Mouse (Mus musculus) thymus, postnatal 14 days (tissue): ENCODE results near the gene Upk1a.

ENCODE experiments used
- DNase-seq: peaks from one replicate; pipeline ENCODE4 v3.0.0; 2021

Upk1a gene

DNA sequence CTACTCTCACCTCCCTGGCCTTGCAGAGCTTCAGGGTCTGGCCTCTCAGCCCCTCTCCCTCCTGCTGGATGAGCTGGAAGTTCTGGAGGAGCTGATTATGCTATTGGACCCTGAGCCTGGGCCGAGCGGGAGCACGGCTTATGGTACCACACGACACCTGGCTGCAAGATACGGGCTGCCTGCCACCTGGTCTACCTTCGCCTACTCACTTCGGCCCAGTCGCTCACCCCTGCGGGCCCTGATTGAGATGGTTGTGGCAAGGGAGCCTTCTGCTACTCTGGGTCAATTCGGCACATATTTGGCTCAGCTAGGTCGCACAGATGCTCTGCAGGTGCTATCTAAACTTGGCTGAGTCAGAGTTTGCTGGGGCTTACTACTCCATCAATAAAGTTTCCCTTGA is 45.1 kb downstream of the Upk1a start:
- no peak for DNase-seq

GRCm38 (mm10) chr7:30566033-30566432 is 46.6 kb downstream of the Upk1a start:
- DNase-seq = no peak

DNA sequence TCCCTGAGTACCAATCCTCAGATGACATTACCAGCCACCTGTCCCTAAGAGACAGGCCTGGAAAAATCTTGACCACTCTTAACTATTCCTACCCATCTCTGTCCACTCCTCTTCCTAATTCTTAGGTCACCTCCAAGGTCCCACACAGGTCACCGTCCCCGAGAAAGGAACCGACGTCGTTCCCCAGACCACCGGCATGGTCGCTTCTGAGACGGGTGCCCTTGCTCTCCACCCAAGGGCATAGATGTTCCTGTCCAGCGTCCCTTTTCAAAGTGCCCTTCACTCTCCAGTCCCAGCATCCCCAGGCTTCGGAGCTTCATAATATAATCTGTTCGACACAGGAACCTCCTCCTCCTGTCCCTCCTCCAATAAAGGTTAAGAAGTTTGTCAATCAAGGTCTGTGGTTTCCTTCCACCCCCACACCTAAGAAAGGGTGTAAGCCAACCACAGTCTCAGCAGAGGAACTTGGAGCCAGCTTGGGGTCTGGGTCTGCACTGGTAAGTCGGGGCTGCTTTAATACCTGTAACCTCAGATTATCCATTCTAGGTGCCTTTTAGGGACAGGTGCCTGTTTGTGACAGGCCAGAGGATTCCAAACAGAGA is 47.6 kb downstream of the Upk1a start, which contains the start of gene Igflr1:
Igflr1 (plus strand) TSS at position 458 of the 602 bp plus-strand sequence.
- no peak for DNase-seq

- peak; percentile 69 for DNase-seq
These were observed 48.8 kb downstream of the Upk1a start for GRCm38 (mm10) chr7:30563906-30564280.

- DNase-seq = peak; percentile 96
These were observed 49.3 kb downstream of the Upk1a start, which contains the start of the genes U2af1l4, Gm49396 and Psenen for GRCm38 (mm10) chr7:30563117-30563905. Gene U2af1l4, plus strand, starts transcription at chr7:30563301. Gene Gm49396, plus strand, starts transcription at chr7:30563344. Gene Psenen, minus strand, starts transcription at chr7:30563627.

DNA sequence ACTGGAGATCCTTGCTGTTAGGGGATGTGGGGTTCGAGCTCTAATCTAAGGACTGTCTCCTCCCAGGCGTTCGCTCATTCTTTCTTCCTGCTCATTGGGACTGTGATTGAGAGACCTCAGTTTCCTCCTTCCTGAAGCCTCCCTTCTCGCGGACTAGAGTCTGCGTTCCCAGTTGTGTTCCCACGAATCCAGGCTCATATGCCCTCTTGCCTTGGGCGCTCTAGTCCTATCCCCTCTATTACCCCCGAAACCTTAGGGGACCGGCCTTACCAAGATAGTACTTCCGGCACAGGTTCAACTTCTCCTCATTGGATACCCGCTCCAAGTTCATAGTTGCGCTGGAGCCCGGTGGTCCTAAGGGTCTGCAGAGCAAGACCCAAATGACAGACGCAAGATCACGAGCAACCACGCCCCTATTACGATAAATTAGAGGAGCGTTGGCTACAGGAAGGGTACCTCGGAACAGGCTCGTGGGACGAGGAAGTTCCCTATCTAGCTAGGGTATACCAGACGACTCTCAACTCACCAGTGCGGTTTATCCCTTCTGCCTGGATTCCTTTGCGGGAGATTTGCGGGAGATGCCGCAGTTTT is 50.0 kb downstream of the Upk1a start:
- peak; percentile 50 for DNase-seq

GRCm38 (mm10) chr7:30560296-30560695 is 52.4 kb downstream of the Upk1a start:
- no peak for DNase-seq

DNA sequence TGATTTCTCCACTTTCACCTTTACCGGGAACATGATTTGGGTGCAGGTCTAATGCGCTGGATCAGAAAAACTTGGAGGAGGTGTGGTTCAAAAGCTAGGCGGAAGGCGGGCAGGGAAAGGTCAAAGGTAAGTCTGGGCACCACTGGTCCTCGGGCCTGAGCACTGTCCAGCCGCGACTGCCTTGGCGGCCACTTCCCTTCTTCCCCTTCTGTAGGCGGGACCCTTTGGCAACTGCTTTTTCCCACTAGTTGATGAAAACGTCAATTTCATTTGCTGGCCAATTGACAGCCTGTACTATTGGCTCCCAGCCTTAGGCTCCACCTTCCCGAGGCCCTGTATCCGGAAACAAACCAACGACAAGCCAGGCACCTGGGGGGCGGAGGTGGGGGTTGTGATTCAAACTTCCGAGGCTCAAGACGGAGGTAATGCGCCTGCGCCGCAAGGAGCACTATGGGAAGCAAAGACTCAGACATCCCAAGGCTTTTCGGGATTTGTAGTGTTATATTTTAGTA is 53.1 kb downstream of the Upk1a start, which contains the start of gene Lin37:
Lin37 (minus strand) TSS at position 396 of the 512 bp plus-strand sequence.
- peak; percentile 95 for DNase-seq

GRCm38 (mm10) chr7:30558656-30559442 is 53.8 kb downstream of the Upk1a start:
- no peak for DNase-seq

DNA sequence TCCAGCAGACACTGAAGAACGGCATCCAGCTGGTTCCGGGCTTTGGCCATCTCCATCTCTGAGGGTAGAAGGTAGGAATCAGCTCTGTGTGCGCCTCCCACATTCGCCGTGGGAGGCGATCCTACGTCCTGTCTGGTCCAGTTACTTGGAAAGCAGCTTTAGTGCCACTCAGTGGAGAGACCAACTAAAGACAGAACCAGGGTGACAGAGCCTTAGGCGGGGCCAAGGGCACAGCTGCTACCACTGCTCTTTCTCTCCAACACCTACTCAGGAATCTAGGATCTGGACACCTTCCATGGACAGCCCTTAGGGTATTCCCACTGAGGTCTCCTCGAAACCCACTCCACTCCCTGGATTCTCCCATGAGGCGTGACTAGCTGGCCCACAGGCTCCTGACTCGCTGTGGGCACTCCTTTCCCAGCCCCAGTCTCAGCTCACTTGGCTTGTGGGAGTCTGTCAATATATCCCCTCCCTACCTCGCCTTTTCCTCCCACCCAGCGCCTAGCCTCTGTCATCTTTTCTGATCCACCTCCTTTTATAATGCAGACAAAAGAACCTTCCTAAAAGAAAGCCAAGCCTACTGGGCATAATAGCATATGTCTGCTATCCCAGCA is 54.6 kb downstream of the Upk1a start:
- no peak for DNase-seq

DNA sequence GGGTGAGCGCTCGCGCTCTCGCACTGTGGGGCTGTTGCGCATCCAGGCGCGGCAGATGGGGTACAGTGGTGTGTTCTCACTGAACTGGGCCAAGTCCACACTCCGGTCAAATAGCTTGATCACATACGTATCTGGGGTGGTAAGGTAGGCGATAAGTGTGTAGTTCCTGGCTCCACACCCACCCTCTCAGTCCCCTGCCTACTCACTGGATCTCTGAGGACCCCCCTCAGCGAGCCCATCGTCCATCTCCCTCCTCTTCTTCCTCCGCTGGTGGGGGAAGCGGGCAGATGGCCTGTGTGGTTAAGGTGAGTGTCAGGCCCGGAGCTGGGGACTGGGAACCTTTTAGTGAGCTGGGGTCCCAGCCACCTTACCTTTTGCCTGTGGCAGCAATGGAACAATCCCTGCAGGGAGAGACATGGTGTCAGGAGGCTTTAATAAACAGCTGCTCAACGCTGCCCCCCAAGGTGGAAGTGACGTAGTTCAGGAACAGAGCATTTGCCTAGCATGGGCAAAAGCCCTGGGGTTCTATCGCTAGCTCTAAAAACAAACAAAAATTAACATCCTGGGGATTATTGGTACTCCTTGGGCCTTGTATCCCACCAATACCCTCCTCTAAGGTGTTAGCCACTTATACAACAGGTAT is 55.6 kb downstream of the Upk1a start:
- DNase-seq = peak; percentile 54

GRCm38 (mm10) chr7:30553810-30554584 is 58.6 kb downstream of the Upk1a start:
- no peak for DNase-seq
